Mouse (Mus musculus) CH12.LX (cell line): Measurements from ENCODE around the gene Dlg2. TPM values are rescaled to one million over a fixed set of nuclear protein-coding genes. Genes with fewer than 3 reads are reported as not detected.

Source experiments
- DNase-seq: peaks from one replicate; pipeline ENCODE4 v3.0.0-alpha.2; 2013; ENCODE audit errors: extremely low read depth
- H3K27ac ChIP-seq: 2 replicates; pipeline ENCODE4 v1.5.1; 2012; ENCODE audit warnings: low read depth, mild to moderate bottlenecking, control low read depth, moderate library complexity; ENCODE audit not compliant: insufficient read depth
- H3K27me3 ChIP-seq: replicated peaks from 2 replicates; pipeline ENCODE3; 2012; ENCODE audit warnings: inconsistent platforms
- H3K36me3 ChIP-seq, 2 experiments: replicated peaks in 1 of 2; 2 replicates each; pipeline versions ENCODE3 to v1.6.1; 2012; ENCODE audit warnings: inconsistent platforms in 1 of 2, low read length in 1 of 2, mild to moderate bottlenecking in 1 of 2, mixed read lengths in 1 of 2, moderate library complexity in 1 of 2; ENCODE audit not compliant: control insufficient read depth in 1 of 2, insufficient read depth in 1 of 2
- H3K4me1 ChIP-seq, 2 experiments: 2 replicates each; pipeline ENCODE4 v1.6.1; 2012; ENCODE audit warnings: inconsistent platforms in 1 of 2, moderate library complexity in 1 of 2; ENCODE audit not compliant: insufficient read depth in 2 of 2, control insufficient read depth in 1 of 2
- H3K4me2 ChIP-seq: 2 replicates; pipeline ENCODE4 v1.6.1; 2012; ENCODE audit warnings: low read depth, mild to moderate bottlenecking, control low read depth; ENCODE audit not compliant: poor library complexity, insufficient read depth, severe bottlenecking
- H3K4me3 ChIP-seq, 3 experiments: fragments of 150-350 bp in 1 of 3; sonication (generic) in 1 of 3; replicated peaks in 1 of 3; 2 replicates each; pipeline versions ENCODE3 to v1.5.1; 2011 to 2012; ENCODE audit warnings: low read depth in 2 of 3, low read length in 2 of 3, mild to moderate bottlenecking in 2 of 3, moderate library complexity in 2 of 3, control low read depth in 1 of 3, improper control_type of control experiment in 1 of 3, inconsistent platforms in 1 of 3, mixed read lengths in 1 of 3; ENCODE audit not compliant: poor library complexity in 1 of 3
- H3K79me2 ChIP-seq: replicated peaks from 2 replicates; pipeline ENCODE4 v1.6.1; 2012; ENCODE audit warnings: mild to moderate bottlenecking, moderate library complexity; ENCODE audit not compliant: control insufficient read depth, poor library complexity, insufficient read depth, severe bottlenecking; ENCODE audit errors: extremely low read depth
- H3K9ac ChIP-seq: 2 replicates; pipeline ENCODE4 v1.6.1; 2012; ENCODE audit warnings: low read depth, mild to moderate bottlenecking, control low read depth, moderate library complexity; ENCODE audit not compliant: insufficient read depth
- H3K9me3 ChIP-seq: replicated peaks from 2 replicates; pipeline ENCODE3; 2012; ENCODE audit warnings: low read length, inconsistent platforms, mixed read lengths
- CHD2 ChIP-seq: IDR thresholded peaks from 2 replicates; pipeline ENCODE4 v1.6.1; 2011; ENCODE audit warnings: low read length, improper control_type of control experiment
- CTCF ChIP-seq, 2 experiments: IDR thresholded peaks in 1 of 2; conservative IDR thresholded peaks in 1 of 2; 2 replicates each; pipeline ENCODE4 v1.5.1; 2011 to 2012; ENCODE audit warnings: low read depth in 2 of 2, low read length in 2 of 2, improper control_type of control experiment in 1 of 2, inconsistent platforms in 1 of 2, mild to moderate bottlenecking in 1 of 2, moderate library complexity in 1 of 2
- ELF1 ChIP-seq: IDR thresholded peaks from 2 replicates; pipeline ENCODE4 v1.6.1; 2014; ENCODE audit warnings: low read depth, mild to moderate bottlenecking, inconsistent platforms, low read length, improper control_type of control experiment
- EP300 ChIP-seq: IDR thresholded peaks from 2 replicates; pipeline ENCODE4 v1.6.1; 2011; ENCODE audit warnings: low read length, improper control_type of control experiment
- GABPA ChIP-seq: IDR thresholded peaks from 2 replicates; pipeline ENCODE4 v1.6.1; 2012; ENCODE audit warnings: low read depth, low read length, improper control_type of control experiment, inconsistent platforms; ENCODE audit not compliant: insufficient replicate concordance
- HCFC1 ChIP-seq: IDR thresholded peaks from 2 replicates; pipeline ENCODE4 v1.6.1; 2012; ENCODE audit warnings: low read depth, mild to moderate bottlenecking, inconsistent platforms, low read length, improper control_type of control experiment
- IRF4 ChIP-seq: IDR thresholded peaks from 2 replicates; pipeline ENCODE4 v1.6.1; 2014; ENCODE audit warnings: low read depth, mild to moderate bottlenecking, inconsistent platforms, low read length, improper control_type of control experiment
- JUN ChIP-seq: IDR thresholded peaks from 2 replicates; pipeline ENCODE4 v1.6.1; 2011; ENCODE audit warnings: low read depth, mild to moderate bottlenecking, low read length, improper control_type of control experiment, moderate library complexity; ENCODE audit not compliant: insufficient read depth
- JUND ChIP-seq: conservative IDR thresholded peaks from 2 replicates; pipeline ENCODE4 v1.6.1; 2011; ENCODE audit warnings: low read depth, low read length, improper control_type of control experiment
- MAX ChIP-seq: IDR thresholded peaks from 2 replicates; pipeline ENCODE4 v1.6.1; 2011; ENCODE audit warnings: low read length, improper control_type of control experiment
- MAZ ChIP-seq: IDR thresholded peaks from 2 replicates; pipeline ENCODE4 v1.6.1; 2012; ENCODE audit warnings: low read depth, mild to moderate bottlenecking, inconsistent platforms, low read length, improper control_type of control experiment, moderate library complexity
- MEF2A ChIP-seq: IDR thresholded peaks from 2 replicates; pipeline ENCODE4 v1.6.1; 2014; ENCODE audit warnings: low read depth, mild to moderate bottlenecking, inconsistent platforms, low read length, improper control_type of control experiment, borderline replicate concordance
- MXI1 ChIP-seq: IDR thresholded peaks from 2 replicates; pipeline ENCODE4 v1.6.1; 2011; ENCODE audit warnings: mild to moderate bottlenecking, low read depth, low read length, improper control_type of control experiment
- NELFE ChIP-seq: IDR thresholded peaks from 2 replicates; pipeline ENCODE4 v1.6.1; 2011; ENCODE audit warnings: low read depth, low read length, improper control_type of control experiment
- PAX5 ChIP-seq: IDR thresholded peaks from 2 replicates; pipeline ENCODE4 v1.6.1; 2012; ENCODE audit warnings: low read length, inconsistent platforms, mixed read lengths
- POLR2AphosphoS2 ChIP-seq: IDR thresholded peaks from 2 replicates; pipeline ENCODE4 v1.6.1; 2011; ENCODE audit warnings: low read depth, low read length, improper control_type of control experiment
- RAD21 ChIP-seq: IDR thresholded peaks from 2 replicates; pipeline ENCODE4 v1.6.1; 2011; ENCODE audit warnings: low read depth, mild to moderate bottlenecking, low read length, improper control_type of control experiment, moderate library complexity
- RCOR1 ChIP-seq: conservative IDR thresholded peaks from 2 replicates; pipeline ENCODE4 v1.6.1; 2012; ENCODE audit warnings: low read depth, mild to moderate bottlenecking, inconsistent platforms, low read length, improper control_type of control experiment
- SIN3A ChIP-seq: IDR thresholded peaks from 2 replicates; pipeline ENCODE4 v1.6.1; 2012; ENCODE audit warnings: low read length, improper control_type of control experiment, inconsistent platforms
- SMC3 ChIP-seq: IDR thresholded peaks from 2 replicates; pipeline ENCODE4 v1.6.1; 2011; ENCODE audit warnings: low read depth, low read length, improper control_type of control experiment
- USF1 ChIP-seq: IDR thresholded peaks from 2 replicates; pipeline ENCODE4 v1.6.1; 2014; ENCODE audit warnings: low read depth, mild to moderate bottlenecking, inconsistent platforms, low read length, improper control_type of control experiment
- USF2 ChIP-seq: conservative IDR thresholded peaks from 2 replicates; pipeline ENCODE4 v1.6.1; 2011; ENCODE audit warnings: low read depth, low read length, improper control_type of control experiment
- ZC3H11A ChIP-seq: IDR thresholded peaks from 2 replicates; pipeline ENCODE4 v1.6.1; 2012; ENCODE audit warnings: low read depth, mild to moderate bottlenecking, inconsistent platforms, low read length, improper control_type of control experiment
- ZKSCAN1 ChIP-seq: IDR thresholded peaks from 2 replicates; pipeline ENCODE4 v1.6.1; 2012; ENCODE audit warnings: low read depth, inconsistent platforms, low read length, improper control_type of control experiment, borderline replicate concordance
- dilution Hi-C: fragments of 300-500 bp; cut with MboI; formaldehyde crosslinking; loops from 2 replicates; pipeline ENCODE4 v1.14.3; 2020; ENCODE audit warnings: low sequenced_read_pairs; ENCODE audit not compliant: extremely low pct_unique_long_range_greater_than_20kb, extremely low pct_ligation_motif_present
- in situ Hi-C: fragments of 300-500 bp; cut with MboI; formaldehyde crosslinking; loops from 3 replicates; pipeline ENCODE4 v1.14.3; 2019; ENCODE audit warnings: low sequenced_read_pairs, low pct_ligation_motif_present, low pct_unique_long_range_greater_than_20kb, mixed read lengths
- polyA plus RNA-seq: library from polyadenylated mRNA; unstranded; fragments of >175 nt; gene quantifications from 2 replicates; pipeline ENCODE4 v1.2.1, GENCODE M21; 2012; ENCODE audit warnings: low read depth; ENCODE audit not compliant: insufficient read length
- total RNA-seq, 2 experiments: library from RNA; depleted of rRNA; stranded (reverse); fragments of 300-350 nt in 1 of 2; fragments of >200 nt in 1 of 2; gene quantifications; 2 replicates each; pipeline ENCODE4 v1.2.3; 2012 to 2014

The Dlg2 gene
- total and polyA plus RNA-seq, 3 experiments = 0.36 TPM; not detected in 2

DNA sequence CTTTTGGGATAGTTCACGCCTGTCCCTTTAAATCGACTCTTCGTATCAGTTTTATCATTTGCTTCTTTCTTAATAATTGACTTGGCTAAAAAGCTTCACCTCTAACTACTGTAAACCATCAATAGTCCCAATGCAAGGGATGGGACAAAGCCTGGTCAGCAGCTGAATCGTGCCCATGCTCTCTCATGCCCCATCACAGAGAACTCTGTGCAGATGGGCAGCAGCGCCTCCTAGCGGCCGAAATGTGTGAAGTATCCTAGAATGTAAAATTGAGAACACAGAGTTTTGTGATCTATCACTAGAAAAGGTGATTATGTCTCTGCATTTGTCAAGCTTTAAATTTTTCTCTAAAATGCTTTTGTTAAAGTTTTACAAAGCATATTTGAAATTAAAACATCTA, 1550.6 kb downstream of the Dlg2 start:
- H3K79me2 ChIP-seq = no peaks in the 10 kb centered on the region
- DNase-seq = peak; percentile 77
- no peak overlapping the region for H3K4me3 ChIP-seq
- no peak overlapping the region for H3K27ac ChIP-seq
- H3K4me1 ChIP-seq = peaks cover 0 to 26% of the 10 kb centered on the region in 2 experiments; a peak in 2 of 4 replicates
- dilution Hi-C loops = no loop called here
- TF ChIP-seq SMC3 (peak; percentile 67), ZKSCAN1 (no peak), RAD21 (peak; percentile 83), CTCF (conservative IDR thresholded peaks at IDR 0.05 in 1 of 2, IDR thresholded peaks at IDR 0.05 in 1 of 2; ENCODE audit: low read depth in 2 of 2, low read length in 2 of 2) (peak; percentile 84)
- no peak overlapping the region for H3K4me2 ChIP-seq
- H3K9ac ChIP-seq = no peak overlapping the region
- H3K9me3 ChIP-seq = no peaks in the 10 kb centered on the region
- no peaks in the 10 kb centered on the region for H3K36me3 ChIP-seq
- in situ Hi-C loops = no loop called here
- no peaks in the 10 kb centered on the region for H3K27me3 ChIP-seq

DNA sequence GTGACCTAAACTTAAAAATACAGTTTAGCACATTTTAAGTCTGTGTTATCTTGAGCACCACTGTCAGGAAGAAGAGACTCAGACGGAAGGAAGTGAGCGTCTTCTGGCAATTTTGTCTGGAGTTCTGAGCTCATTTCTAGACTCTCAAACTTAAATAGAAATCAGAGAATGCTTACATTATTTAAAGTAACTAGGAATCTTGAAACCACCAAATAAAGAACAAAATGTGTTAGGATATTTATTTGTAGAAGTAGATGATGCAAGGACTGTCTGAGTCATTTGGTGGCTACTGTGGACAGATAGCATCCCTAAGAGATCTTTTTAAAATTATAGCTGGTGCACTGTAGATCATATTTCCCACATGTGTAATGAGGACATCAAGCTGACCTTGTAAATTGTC, 1557.8 kb downstream of the Dlg2 start:
- dilution Hi-C loops = no loop called here
- no peaks in the 10 kb centered on the region for H3K79me2 ChIP-seq
- no peaks in the 10 kb centered on the region for H3K4me1 ChIP-seq

DNA sequence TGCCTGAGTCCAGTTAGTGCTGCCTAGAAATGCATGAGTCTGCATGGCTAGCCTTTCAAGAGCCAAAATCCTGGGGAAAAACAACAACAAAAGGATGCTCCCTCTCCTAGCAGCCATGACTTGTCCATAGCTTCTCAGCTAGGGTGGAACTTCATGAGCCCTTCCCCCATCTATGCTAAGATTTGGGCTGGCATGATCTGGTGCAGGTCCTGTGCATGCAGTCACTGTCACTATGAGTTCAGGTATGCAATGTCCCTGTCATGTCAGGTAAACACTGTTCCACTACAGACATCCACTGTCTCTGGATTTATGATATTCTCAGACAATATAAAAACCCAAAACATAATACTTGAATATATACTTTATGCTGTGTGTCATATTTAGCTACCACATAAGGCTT, 1563.7 kb downstream of the Dlg2 start:
- no peaks in the 10 kb centered on the region for H3K79me2 ChIP-seq
- TF ChIP-seq POLR2AphosphoS2 (no peak), RCOR1 (no peak), JUND (no peak), ZC3H11A (no peak), RAD21 (no peak), ELF1 (no peak), MAZ (no peak), CTCF (conservative IDR thresholded peaks at IDR 0.05 in 1 of 2, IDR thresholded peaks at IDR 0.05 in 1 of 2; ENCODE audit: low read depth in 2 of 2, low read length in 2 of 2) (no peak), USF1 (no peak), EP300 (no peak), JUN (no peak), USF2 (no peak), PAX5 (no peak), MEF2A (no peak), MAX (no peak), GABPA (no peak), CHD2 (no peak)
- TF ChIP-seq, all 38 proteins: peak for 0
- no peak overlapping the region for H3K9ac ChIP-seq
- no peak overlapping the region for H3K27ac ChIP-seq
- no peaks in the 10 kb centered on the region for H3K27me3 ChIP-seq
- no peak overlapping the region for H3K4me2 ChIP-seq
- no peak overlapping the region for H3K4me3 ChIP-seq
- no peaks in the 10 kb centered on the region for H3K4me1 ChIP-seq
- in situ Hi-C loops (no loop called here), dilution Hi-C loops (no loop called here)
- no peaks in the 10 kb centered on the region for H3K36me3 ChIP-seq
- no peaks in the 10 kb centered on the region for H3K9me3 ChIP-seq
- no peak for DNase-seq

More for the DNA sequence above, 1557.8 kb downstream of the Dlg2 start:
- H3K9me3 ChIP-seq = no peaks in the 10 kb centered on the region
- H3K4me2 ChIP-seq = no peak overlapping the region
- H3K9ac ChIP-seq = no peak overlapping the region
- TF ChIP-seq USF2 = no peak
- no peak for TF ChIP-seq EP300
- no peak for TF ChIP-seq USF1
- no peak for TF ChIP-seq HCFC1
- no peak for TF ChIP-seq IRF4
- no peak for TF ChIP-seq CHD2
- TF ChIP-seq NELFE = no peak
- TF ChIP-seq SIN3A = no peak
- no peak for TF ChIP-seq ZC3H11A
- TF ChIP-seq POLR2AphosphoS2 = no peak
- TF ChIP-seq MXI1 = no peak
- no peaks in the 10 kb centered on the region for H3K36me3 ChIP-seq
- no peak overlapping the region for H3K27ac ChIP-seq
- in situ Hi-C loops = no loop called here
- H3K27me3 ChIP-seq = no peaks in the 10 kb centered on the region
- no peak for DNase-seq
- H3K4me3 ChIP-seq = no peak overlapping the region
